Mouse (Mus musculus) G1E (cell line): ENCODE results near the gene Rad9a. TPM values are rescaled to one million over a fixed set of nuclear protein-coding genes. Genes with fewer than 3 reads are reported as not detected.
A peak's percentile ranks its signal among the peaks of the same experiment; 100 is the strongest.

Source experiments
- ATAC-seq: 2 replicates; pipeline ENCODE4 v1.8.0; 2016; ENCODE audit warnings: mild to moderate bottlenecking; ENCODE audit not compliant: insufficient number of reproducible peaks, poor library complexity, low FRiP score, severe bottlenecking; ENCODE audit errors: extremely low read depth
- DNase-seq: peaks from one replicate; pipeline ENCODE4 v3.0.0; 2012; ENCODE audit warnings: low spot score
- H3K27me3 ChIP-seq: 2 replicates; pipeline ENCODE4 v1.6.1; 2012; ENCODE audit warnings: mild to moderate bottlenecking, low read length, inconsistent platforms; ENCODE audit not compliant: insufficient read depth
- H3K36me3 ChIP-seq: replicated peaks from 2 replicates; pipeline ENCODE3; 2012; ENCODE audit warnings: mild to moderate bottlenecking, inconsistent platforms
- H3K4me1 ChIP-seq: 2 replicates; pipeline ENCODE4 v1.6.1; 2012; ENCODE audit warnings: low read depth, low read length, inconsistent platforms, mixed read lengths; ENCODE audit not compliant: insufficient read depth
- H3K4me3 ChIP-seq: 2 replicates; pipeline ENCODE4 v1.5.1; 2012; ENCODE audit warnings: low read depth, mild to moderate bottlenecking, inconsistent platforms, low read length, moderate library complexity, mixed read lengths
- H3K9me3 ChIP-seq: replicated peaks from 2 replicates; pipeline ENCODE4 v1.6.1; 2012; ENCODE audit warnings: inconsistent platforms
- CTCF ChIP-seq: IDR thresholded peaks from 2 replicates; pipeline ENCODE4 v1.5.1; 2012; ENCODE audit warnings: low read depth, low read length, inconsistent platforms, mixed read lengths
- GATA1 ChIP-seq: IDR thresholded peaks from 2 replicates; pipeline ENCODE4 v1.6.1; 2012; ENCODE audit warnings: borderline replicate concordance, low read length, inconsistent platforms, mixed read lengths
- GATA2 ChIP-seq: IDR thresholded peaks from 2 replicates; pipeline ENCODE4 v1.6.1; 2012; ENCODE audit warnings: low read depth, low read length, inconsistent platforms, borderline replicate concordance
- POLR2AphosphoS5 ChIP-seq: IDR thresholded peaks from 2 replicates; pipeline ENCODE4 v1.6.1; 2012; ENCODE audit warnings: low read depth, low read length, inconsistent platforms; ENCODE audit not compliant: insufficient replicate concordance
- TAL1 ChIP-seq: conservative IDR thresholded peaks from 2 replicates; pipeline ENCODE4 v1.6.1; 2012; ENCODE audit warnings: low read depth, low read length, inconsistent platforms, mixed read lengths
- polyA plus RNA-seq: library from polyadenylated mRNA; stranded (reverse); fragments of >175 nt; gene quantifications from 2 replicates; pipeline ENCODE4 v1.2.3, GENCODE M21; 2012
- total RNA-seq, 2 experiments: library from RNA; stranded (forward) in 1 of 2; stranded (reverse) in 1 of 2; fragments of 200-1000 nt in 1 of 2; fragments of >200 nt in 1 of 2; fragmentation: Nextera tagmentation in 1 of 2; gene quantifications; 2 replicates each; pipeline ENCODE4 v1.2.3; 2014 to 2017

Rad9a gene
- total and polyA plus RNA-seq, 3 experiments = 27.5 to 61.9 (median 33.6) TPM

- ATAC-seq (no peak), DNase-seq (no peak)
- TF ChIP-seq POLR2AphosphoS5 (no peak), TAL1 (no peak), CTCF (no peak), GATA1 (no peak), GATA2 (no peak)
- H3K4me3 ChIP-seq = no peak overlapping the region
- H3K9me3 ChIP-seq = no peaks in the 10 kb centered on the region
- peaks cover 8% of the 10 kb centered on the region for H3K36me3 ChIP-seq
- H3K4me1 ChIP-seq = peaks cover 26% of the 10 kb centered on the region
- H3K27me3 ChIP-seq = peaks cover 15% of the 10 kb centered on the region
Measured at GRCm38 (mm10) chr19:4234548-4234947, 33.1 kb upstream of the Rad9a start.

- peaks cover 23% of the 10 kb centered on the region for H3K27me3 ChIP-seq
- H3K4me3 ChIP-seq = peak overlapping the region; percentile 75; the same call in 1 of the 2 replicates
- TF ChIP-seq TAL1 = no peak
- no peak for TF ChIP-seq GATA1
- no peak for TF ChIP-seq CTCF
- TF ChIP-seq POLR2AphosphoS5 = no peak
- no peak for TF ChIP-seq GATA2
- H3K4me1 ChIP-seq = peaks cover 32% of the 10 kb centered on the region
- H3K9me3 ChIP-seq = no peaks in the 10 kb centered on the region
- DNase-seq (no peak), ATAC-seq (no peak)
- H3K36me3 ChIP-seq = peaks cover 8% of the 10 kb centered on the region
Measured at GRCm38 (mm10) chr19:4232651-4233050, 31.2 kb upstream of the Rad9a start.

GRCm38 (mm10) chr19:4232186-4232572 is 30.7 kb upstream of the Rad9a start:
- H3K27me3 ChIP-seq = peaks cover 28% of the 10 kb centered on the region
- DNase-seq (peak; percentile 66), ATAC-seq (no peak)
- peaks cover 8% of the 10 kb centered on the region for H3K36me3 ChIP-seq
- H3K4me3 ChIP-seq = peak overlapping the region; percentile 75
- TF ChIP-seq TAL1 (no peak), GATA2 (no peak), CTCF (no peak)
- H3K4me1 ChIP-seq = peaks cover 33% of the 10 kb centered on the region
- no peaks in the 10 kb centered on the region for H3K9me3 ChIP-seq

DNA sequence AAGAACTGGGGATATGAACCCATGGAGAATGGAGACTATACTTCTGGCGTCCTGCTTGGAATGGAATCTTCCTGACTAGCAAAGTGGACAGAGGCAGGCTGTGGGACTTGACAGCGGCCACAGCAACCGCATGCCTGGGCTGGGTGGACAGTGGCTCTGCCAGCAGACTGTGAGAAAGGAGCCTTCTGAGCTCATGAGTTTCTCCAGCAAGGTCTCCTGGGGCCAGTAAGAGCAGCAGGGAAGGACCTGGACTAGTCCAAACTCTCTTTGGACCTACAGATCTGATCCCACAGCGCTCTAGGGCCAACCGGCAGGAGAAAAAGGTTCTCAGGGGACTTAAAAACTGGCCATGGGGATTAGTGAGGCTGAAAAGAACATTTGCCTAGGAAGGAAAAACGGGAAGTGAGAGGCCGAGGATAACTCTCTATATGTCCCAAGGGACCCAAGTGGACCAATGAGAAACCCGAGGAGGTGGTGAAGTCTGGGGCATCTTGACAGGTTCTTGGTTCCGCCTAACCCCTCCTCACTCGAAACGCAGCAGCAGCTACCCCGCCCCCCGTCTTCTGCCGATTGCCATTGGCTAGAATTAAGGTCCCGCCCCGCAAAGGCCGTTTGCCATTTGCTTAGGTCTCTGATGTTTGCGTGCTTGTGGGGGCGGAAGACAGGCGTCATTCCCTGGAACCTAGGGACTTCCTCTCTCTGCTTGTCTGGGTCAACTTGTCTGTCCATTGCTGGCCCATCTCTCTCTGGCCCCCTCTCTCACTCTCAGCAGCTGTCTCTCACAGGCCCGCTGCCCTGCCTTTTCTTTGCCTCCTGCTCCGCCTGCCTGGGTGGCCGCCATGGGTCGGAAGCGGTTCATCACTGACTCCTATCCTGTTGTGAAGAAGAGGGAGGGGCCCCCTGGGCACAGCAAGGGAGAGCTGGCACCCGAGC is 30.1 kb upstream of the Rad9a start, which contains the start of gene Pold4:
Gene Pold4 (plus strand): TSS at position 647 of the 933 bp plus-strand sequence.
- Histone ChIP-seq H3K9me3 (no peaks in the 10 kb centered on the region), H3K4me1 (peaks cover 33% of the 10 kb centered on the region), H3K27me3 (peaks cover 32% of the 10 kb centered on the region), H3K4me3 (peak within 1 kb of the TSS; percentile 75), H3K36me3 (peaks cover 8% of the 10 kb centered on the region)
- no peak for TF ChIP-seq GATA1
- peak; percentile 93 for DNase-seq
- peak; percentile 91 for ATAC-seq

- no peak for ATAC-seq
- Histone ChIP-seq H3K27me3 (peaks cover 29% of the 10 kb centered on the region), H3K36me3 (peaks cover 8% of the 10 kb centered on the region), H3K4me1 (peaks cover 33% of the 10 kb centered on the region), H3K9me3 (no peaks in the 10 kb centered on the region), H3K4me3 (no peak overlapping the region)
- TF ChIP-seq GATA2 (no peak), GATA1 (no peak), CTCF (no peak), POLR2AphosphoS5 (no peak), TAL1 (no peak)
- DNase-seq = no peak
Measured at GRCm38 (mm10) chr19:4230415-4230814, 29.0 kb upstream of the Rad9a start.

- Histone ChIP-seq H3K4me1 (peaks cover 33% of the 10 kb centered on the region), H3K9me3 (no peaks in the 10 kb centered on the region), H3K4me3 (no peak overlapping the region), H3K27me3 (peaks cover 35% of the 10 kb centered on the region), H3K36me3 (peaks cover 8% of the 10 kb centered on the region)
- ATAC-seq = no peak
- DNase-seq = no peak
- TF ChIP-seq TAL1 = no peak
- no peak for TF ChIP-seq CTCF
- TF ChIP-seq GATA1 = no peak
- no peak for TF ChIP-seq GATA2
- no peak for TF ChIP-seq POLR2AphosphoS5
Measured at GRCm38 (mm10) chr19:4229451-4230076, 28.1 kb upstream of the Rad9a start.

GRCm38 (mm10) chr19:4228891-4229290 is 27.4 kb upstream of the Rad9a start:
- Histone ChIP-seq H3K27me3 (peaks cover 37% of the 10 kb centered on the region), H3K4me3 (no peak overlapping the region), H3K9me3 (no peaks in the 10 kb centered on the region), H3K4me1 (peaks cover 33% of the 10 kb centered on the region), H3K36me3 (peaks cover 8% of the 10 kb centered on the region)
- ATAC-seq = no peak
- TF ChIP-seq CTCF (no peak), TAL1 (no peak), POLR2AphosphoS5 (no peak), GATA2 (no peak), GATA1 (no peak)
- DNase-seq = no peak
